Mouse (Mus musculus): ENCODE data around the gene Phc3.
A peak's percentile ranks its signal among the peaks of the same experiment; 100 is the strongest.

Phc3 gene

GRCm38 (mm10) chr3:30976991-30977603 lies 7.9 kb upstream of the Phc3 start:
- DNase-seq (ENCODE audit: low read depth, low spot score): no peak

DNA sequence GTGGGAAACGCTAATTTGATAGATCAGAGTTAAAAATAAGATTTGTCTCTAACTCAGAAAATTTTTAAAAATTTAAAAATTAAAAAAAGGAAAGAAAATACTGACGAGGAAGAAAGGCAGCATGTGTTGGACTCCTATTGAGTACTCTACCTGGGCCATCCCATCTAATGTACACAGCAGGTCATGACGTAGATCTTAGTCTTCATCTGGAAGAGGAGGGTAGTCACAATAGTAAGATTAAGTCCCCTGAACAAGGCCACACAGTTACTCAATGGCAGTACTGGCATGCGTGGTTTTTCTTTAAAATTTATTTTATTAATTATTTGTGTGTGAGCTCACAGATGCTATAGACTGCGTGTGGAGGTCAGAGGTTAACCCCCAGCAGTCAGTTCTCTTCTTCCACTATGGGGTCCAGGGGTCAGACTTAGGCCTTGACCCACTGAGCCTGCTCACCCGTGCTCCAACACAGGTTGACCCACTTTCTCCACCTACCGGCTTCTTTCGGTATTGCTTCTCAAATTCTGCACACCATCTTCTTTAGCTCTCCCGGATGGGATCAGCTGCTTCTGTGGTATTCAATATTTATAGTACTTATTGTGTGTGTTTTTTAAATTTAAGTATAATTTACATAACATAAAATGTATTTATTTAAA lies 6.0 kb upstream of the Phc3 start:
- DNase-seq (ENCODE audit: low read depth, low spot score): peak; percentile 80

DNA sequence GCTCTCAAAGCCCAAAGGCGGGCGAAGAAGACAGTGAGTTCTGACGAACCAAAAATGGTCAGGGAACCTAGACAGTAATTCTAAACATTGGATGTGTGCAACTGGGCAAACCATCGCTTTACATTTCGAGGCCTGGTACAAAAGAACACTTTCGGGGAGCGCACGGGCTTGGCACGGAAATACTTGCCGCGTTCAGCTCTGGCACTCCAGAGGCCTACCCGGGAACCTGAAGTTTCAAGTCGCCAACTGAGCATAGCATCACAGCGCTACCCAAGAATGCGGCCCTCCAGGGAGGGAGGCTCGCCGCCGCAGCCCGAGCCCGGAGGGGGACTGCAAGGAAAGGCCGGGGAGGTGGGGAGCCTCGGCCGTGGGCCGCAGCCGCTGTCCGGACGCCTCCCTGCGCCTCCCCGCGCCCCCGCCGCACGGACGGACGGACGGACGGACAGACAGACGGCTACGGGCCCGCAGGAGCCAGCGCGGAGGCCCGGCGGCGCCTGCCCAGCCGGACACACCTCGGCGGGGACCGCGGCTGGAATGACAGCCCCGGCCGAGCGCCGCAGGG lies 603 bp downstream of the Phc3 start:
- peak; percentile 42 for DNase-seq (ENCODE audit: low read depth, low spot score)

DNA sequence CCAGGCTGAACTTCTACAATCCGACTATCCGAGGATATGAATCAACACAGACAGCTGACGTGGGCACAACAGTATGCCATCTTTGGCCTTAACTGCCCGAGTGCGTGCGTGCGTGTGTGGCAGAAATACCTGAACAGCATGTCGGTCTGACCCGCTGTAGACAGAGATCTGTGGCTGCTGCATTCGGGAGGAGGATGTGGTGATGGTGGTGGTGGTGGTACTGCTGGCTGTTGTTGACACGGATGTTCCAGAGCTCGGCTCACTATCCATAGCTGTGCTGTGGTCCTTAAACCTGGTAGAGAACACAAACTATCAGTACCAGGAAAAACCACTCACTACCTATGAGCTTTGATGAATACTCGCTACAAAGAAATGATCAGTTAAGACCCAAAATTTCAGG lies 3.6 kb downstream of the Phc3 start:
- DNase-seq (ENCODE audit: low read depth, low spot score): no peak

- DNase-seq (ENCODE audit: low read depth, low spot score): no peak
Measured at GRCm38 (mm10) chr3:30964216-30964615, 5.0 kb downstream of the Phc3 start.

- DNase-seq (ENCODE audit: low read depth, low spot score): no peak
Measured at GRCm38 (mm10) chr3:30963100-30963499, 6.1 kb downstream of the Phc3 start.

GRCm38 (mm10) chr3:30959868-30960831 lies 9.1 kb downstream of the Phc3 start:
- no peak for DNase-seq (ENCODE audit: low read depth, low spot score)

GRCm38 (mm10) chr3:30958709-30959108 lies 10.5 kb downstream of the Phc3 start:
- DNase-seq (ENCODE audit: low read depth, low spot score): no peak

DNA sequence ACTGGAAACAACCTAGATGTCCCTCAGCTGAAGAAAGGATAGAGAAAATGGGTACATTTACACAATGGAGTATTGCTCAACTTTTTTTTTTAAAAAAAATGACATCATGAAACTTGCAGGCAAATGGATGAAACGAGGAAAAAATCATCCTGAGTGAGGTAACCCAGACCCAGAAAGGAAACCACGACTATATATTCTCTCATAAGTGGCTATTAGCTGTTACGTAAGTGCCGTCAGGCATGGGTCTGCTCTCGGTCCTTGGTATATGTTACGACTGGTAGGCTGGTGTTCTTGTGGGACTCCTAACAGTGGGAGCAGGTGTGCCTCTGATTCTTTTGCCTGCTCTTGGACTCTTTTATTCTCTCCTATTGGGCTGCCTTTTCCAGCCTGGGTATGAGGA lies 12.9 kb downstream of the Phc3 start:
- no peak for DNase-seq (ENCODE audit: low read depth, low spot score)

GRCm38 (mm10) chr3:30952273-30953070 lies 16.7 kb downstream of the Phc3 start:
- DNase-seq (ENCODE audit: low read depth, low spot score): no peak

DNA sequence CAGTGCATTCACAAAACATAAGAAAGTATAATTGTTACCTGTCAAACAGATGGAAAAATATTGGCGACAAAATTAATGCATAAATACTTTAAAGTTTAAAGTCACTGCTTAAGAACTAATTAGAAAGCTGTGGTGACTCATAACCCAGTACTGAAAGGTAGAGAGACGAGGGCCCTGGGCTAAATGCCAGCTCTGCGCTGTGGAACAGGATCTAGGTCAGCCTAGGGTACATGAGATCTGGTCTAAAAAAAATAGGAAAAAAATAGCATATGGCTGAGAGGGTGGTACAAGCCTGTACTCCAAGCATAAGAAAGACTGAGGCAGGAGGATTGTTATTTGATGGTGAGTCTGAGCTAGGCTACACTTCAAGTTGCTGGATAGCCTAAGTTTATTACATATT lies 17.6 kb downstream of the Phc3 start:
- DNase-seq (ENCODE audit: low read depth, low spot score): no peak

DNA sequence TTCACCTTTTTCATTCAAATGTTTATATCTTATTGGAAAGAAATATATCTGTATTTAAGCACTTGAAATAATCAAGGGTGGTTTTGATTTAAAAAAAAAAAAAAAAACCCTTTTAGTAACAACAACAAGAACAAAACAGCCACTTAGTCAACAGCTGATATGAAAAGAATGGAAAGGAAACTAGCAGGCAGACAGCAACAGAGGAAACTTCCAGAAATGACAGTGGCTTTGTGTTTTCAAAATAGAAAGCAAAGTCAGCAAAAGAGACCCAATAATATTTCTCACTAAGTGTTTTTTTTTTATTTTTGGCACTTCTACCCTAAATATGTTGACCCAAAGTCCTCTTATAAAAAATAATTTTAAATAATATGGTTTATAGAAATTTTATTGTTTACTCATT lies 34.8 kb downstream of the Phc3 start:
- no peak for DNase-seq (ENCODE audit: low read depth, low spot score)

DNA sequence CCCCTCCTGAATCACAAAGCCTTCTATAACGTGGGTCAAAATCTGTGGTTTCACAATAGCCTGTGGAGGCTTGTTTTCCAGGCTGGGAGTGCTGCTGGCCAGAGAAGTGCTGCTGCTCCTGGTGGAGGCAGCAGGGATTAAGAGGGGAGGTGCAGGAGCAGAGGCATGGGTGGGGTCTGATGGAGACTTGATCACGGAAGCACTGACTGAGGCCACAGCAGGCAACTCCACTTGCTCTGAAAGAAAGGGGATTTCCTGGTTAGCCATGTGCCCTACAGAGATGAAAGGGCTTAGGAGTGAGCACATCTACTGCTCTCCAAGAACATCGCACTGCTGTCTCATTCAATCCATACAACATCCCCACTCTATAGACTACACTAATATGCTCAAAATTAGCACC lies 39.4 kb downstream of the Phc3 start:
- DNase-seq (ENCODE audit: low read depth, low spot score): peak; percentile 87

DNA sequence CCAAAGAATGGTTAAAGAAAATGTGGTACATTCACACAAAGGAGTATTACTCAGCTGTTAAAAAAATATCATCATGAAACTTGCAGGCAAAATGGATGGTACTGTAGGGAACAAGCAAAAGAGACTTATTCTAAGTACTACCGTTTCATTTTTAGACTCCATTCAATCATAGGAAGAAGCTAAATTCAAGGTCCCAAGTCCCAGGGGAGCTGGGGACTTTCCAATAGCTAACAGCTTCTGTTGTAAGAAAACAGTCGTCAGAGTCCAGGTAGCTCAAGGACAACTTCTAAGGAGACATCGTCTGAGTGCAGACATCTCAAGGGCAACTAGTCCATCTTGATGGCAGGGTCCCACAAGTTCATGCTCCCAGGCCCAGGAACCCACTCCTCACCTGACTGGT lies 41.6 kb downstream of the Phc3 start:
- no peak for DNase-seq (ENCODE audit: low read depth, low spot score)

GRCm38 (mm10) chr3:30917160-30917559 lies 52.1 kb downstream of the Phc3 start:
- no peak for DNase-seq (ENCODE audit: low read depth, low spot score)

DNA sequence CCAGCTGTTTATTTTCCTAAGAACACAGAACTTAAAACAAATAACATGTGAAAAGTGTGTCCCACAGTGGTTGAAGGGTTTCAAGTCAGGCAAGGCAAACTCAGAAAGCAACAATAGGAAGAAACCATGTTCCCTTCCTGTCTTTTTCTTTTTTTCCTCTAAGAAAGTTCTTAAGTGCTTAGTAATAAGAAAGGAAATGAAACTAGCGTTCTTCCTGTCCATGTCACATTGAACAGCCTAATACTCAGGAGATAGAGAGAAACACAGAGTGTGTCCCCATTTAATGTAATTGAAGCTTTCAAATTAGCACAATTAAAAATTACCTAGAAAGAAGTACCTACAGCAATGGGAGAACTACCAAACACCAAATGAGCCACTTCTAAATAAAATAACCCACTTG lies 64.6 kb downstream of the Phc3 start:
- DNase-seq (ENCODE audit: low read depth, low spot score): no peak

GRCm38 (mm10) chr3:30899407-30899806 lies 69.8 kb downstream of the Phc3 start:
- no peak for DNase-seq (ENCODE audit: low read depth, low spot score)

GRCm38 (mm10) chr3:30896721-30897120 lies 72.5 kb downstream of the Phc3 start:
- no peak for DNase-seq (ENCODE audit: low read depth, low spot score)

DNA sequence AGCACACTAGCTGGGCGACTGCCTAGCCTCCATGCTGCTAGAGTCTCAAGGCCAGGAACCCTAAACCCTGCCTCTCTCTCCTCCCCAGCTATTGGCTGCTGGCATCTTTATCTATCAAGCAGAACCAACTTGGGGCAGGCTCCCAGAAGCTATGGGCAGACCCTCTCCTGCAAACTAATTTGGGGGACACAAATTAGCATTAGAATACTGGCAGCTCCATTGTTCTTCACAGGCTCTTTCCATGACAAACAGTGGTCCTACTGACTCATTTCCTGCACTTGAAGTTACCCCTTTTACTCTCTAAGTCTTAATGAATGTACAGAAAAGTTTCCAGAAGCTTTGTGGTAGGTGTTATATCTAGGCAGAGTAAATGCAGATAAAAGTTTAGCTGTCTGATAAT lies 80.2 kb downstream of the Phc3 start:
- peak; percentile 80 for DNase-seq (ENCODE audit: low read depth, low spot score)

GRCm38 (mm10) chr3:30887449-30887848 lies 81.8 kb downstream of the Phc3 start:
- DNase-seq (ENCODE audit: low read depth, low spot score): peak; percentile 31

DNA sequence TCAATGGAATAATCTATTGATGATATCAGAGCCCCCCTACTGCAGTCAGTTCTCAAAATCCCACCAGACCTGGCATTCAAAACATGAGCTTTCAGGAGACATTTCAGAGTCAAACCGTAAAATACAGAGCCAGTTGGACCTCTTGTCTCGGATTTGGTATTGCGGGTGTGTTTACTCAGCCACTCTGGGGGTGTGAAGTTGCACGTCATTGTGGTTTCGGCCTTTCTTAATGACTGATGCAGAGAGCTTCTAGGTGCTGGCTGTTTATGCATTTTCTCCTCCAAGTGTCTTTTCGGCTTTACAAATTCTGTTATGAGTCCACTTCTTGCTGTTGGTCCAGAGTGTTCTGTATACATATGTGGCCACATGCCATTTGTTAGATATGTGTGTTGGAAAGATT lies 92.5 kb downstream of the Phc3 start:
- DNase-seq (ENCODE audit: low read depth, low spot score): no peak

Measured in ES-CJ7 (cell line).